Mouse (Mus musculus): ENCODE results near the gene Defb22.

DNA sequence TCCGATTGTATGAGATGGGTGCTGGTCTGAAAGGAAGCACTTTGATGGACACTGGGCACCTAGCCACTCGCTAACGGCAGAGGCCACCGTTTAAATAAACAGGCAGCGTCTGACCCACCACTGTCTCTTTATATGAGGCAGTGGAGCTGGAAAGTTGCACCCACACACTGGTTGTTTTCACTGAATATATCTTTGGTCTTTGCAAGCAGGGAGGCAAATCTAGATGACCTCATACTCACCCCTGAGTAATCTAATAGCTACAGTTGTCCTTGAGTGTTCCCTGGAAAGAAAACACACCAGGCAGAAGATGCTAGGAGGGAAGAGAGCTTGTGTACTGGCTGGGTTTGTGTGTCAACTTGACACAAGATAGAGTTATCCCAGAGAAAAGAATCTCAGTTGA, 42.5 kb downstream of the Defb22 start:
- TF ChIP-seq CTCF (IDR thresholded peaks at IDR 0.05; ENCODE audit: control insufficient read depth, insufficient read depth, insufficient replicate concordance, low read depth, low read length) (no peak), POLR2A (IDR thresholded peaks at IDR 0.05; ENCODE audit: control insufficient read depth, low read depth, low read length) (no peak)
